Mouse (Mus musculus): ENCODE measurements around the gene Cldn11.
"Not testable (repeated sequence)": the region's sequence is repeated elsewhere in the genome, so short reads cannot be mapped to it uniquely, and the experiment has no call there.

Cldn11 gene

GRCm38 (mm10) chr3:31149706-31150105 is at the start of gene Cldn11:
Cldn11 (plus strand) TSS chr3:31149920.
- DNase-seq (ENCODE audit: low read depth, low spot score) = peak; percentile 80

- DNase-seq (ENCODE audit: low read depth, low spot score) = no peak
Measured at GRCm38 (mm10) chr3:31100026-31100425, 49.7 kb upstream of the Cldn11 start.

DNA sequence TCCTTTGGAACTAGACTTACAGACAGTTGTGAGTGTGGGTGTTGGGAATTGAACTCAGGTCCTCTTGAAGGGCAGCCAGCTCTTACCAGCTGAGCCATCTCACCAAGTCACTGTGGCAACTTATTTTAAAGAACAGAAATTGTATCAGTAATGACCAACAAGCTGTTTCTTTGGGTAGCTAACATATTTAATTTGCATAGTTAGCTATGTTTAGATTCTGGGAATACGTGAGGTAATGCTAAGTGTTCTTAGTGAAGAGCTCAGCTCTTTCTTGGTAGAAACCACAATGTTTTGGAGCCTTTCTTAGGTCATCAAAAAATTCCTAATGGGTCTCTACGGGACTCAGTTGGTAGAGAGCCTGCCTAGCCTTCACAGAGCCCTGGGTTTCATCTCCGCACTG is 48.9 kb upstream of the Cldn11 start:
- no peak for DNase-seq (ENCODE audit: low read depth, low spot score)

GRCm38 (mm10) chr3:31104936-31105335 is 44.8 kb upstream of the Cldn11 start:
- no peak for DNase-seq (ENCODE audit: low read depth, low spot score)

DNA sequence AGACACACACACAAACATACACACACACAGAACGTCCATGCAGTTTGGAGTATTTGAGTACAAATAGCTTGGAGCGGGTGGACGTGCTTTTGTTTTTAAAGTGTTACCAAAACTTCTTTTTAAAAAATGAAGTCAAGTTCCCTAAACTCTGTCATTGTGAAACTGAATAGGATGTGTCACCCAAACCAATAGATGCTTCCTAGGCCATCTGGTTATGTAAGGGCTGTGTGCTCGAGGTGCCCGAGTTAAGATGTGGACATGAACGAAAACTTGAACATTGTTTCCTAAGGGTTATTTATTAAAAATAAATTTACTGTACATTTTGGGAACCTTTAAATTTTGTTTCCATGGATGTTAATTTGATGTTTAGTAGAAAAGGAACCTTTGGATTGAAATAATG is 43.1 kb upstream of the Cldn11 start:
- no peak for DNase-seq (ENCODE audit: low read depth, low spot score)

GRCm38 (mm10) chr3:31107674-31108073 is 42.0 kb upstream of the Cldn11 start:
- no peak for DNase-seq (ENCODE audit: low read depth, low spot score)

DNA sequence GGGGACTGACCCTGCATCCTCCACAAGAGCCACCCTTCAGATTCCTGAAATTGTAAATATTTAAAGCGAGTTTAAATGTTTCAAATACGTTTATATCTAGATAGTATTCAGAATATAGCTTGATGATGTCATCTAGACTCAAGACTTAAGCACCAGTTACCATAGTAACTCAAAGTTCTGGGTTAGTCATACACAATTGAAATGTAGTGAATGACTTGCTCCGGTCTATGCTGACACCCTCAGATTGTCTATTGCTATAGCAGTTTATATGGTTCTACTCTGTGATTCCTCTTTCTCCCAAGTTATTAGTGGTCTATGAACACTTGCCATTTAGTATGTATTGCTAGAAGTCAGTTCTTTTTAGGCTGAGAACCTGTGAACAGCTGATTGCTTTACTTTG is 40.6 kb upstream of the Cldn11 start:
- no peak for DNase-seq (ENCODE audit: low read depth, low spot score)

DNA sequence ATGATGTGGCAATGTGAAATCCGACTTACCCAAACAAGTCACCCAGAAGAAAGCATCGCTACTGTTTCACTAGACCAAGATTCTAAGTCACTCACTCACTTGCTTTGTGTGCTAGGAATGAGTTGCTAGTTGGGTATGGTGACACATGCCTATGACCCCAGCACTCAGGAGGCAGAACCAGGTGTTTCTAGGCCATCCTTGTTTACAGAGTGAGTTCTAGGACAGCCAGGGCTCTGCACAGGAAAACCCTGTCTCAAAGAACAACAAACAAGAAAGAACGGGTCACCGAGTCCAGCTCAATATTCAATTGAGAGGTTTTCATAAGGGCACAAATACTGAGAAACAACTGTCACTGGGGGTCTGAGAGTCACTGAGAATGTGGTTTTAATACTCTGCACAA is 26.6 kb upstream of the Cldn11 start:
- DNase-seq (ENCODE audit: low read depth, low spot score) = no peak

DNA sequence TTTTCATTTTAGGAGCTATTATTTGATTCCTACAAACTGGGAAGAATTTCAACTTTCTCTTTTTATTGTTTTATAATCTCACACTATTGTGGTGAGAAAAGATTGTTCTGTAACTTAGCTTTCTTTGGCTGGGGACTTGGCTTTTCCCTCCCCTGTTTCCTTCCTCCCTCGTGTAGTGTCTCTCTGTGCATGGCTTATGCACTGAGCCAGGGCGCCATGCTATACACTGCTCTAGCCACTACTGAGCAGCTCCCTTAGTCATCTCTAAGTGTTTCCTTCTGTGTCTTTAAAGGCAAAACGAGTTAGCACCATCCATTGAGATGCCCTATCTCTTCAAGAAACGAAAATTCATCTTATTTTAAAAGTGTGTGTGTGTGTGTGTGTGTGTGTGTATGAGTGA is 23.4 kb upstream of the Cldn11 start:
- no peak for DNase-seq (ENCODE audit: low read depth, low spot score)

DNA sequence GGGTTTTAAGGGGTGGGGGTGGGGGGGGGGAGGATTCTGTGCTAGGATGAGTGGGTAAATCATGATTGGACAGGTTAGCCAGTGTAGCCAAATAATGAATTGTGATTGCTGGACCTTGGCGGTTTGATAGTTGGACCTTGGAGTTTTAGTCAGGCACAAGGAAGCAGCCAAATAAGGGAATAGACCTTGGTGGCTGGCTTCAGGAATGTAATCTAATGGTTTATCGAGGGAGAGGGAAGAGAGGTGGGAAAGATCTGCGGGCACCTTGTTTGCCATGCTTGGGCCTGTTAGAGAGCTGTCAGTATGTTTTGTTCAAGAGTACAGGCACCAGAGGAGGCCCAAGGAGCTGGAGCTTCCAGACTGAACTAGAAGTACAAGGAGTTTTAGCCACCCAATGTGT is 22.9 kb upstream of the Cldn11 start:
- DNase-seq (ENCODE audit: low read depth, low spot score) = no peak

- DNase-seq (ENCODE audit: low read depth, low spot score) = no peak
Measured at GRCm38 (mm10) chr3:31129766-31130165, 20.0 kb upstream of the Cldn11 start.

- no peak for DNase-seq (ENCODE audit: low read depth, low spot score)
Measured at GRCm38 (mm10) chr3:31133664-31134063, 16.1 kb upstream of the Cldn11 start.

GRCm38 (mm10) chr3:31134246-31134645 is 15.5 kb upstream of the Cldn11 start:
- no peak for DNase-seq (ENCODE audit: low read depth, low spot score)

GRCm38 (mm10) chr3:31134696-31135095 is 15.0 kb upstream of the Cldn11 start:
- peak; percentile 27 for DNase-seq (ENCODE audit: low read depth, low spot score)

GRCm38 (mm10) chr3:31136591-31136990 is 13.1 kb upstream of the Cldn11 start:
- not testable (repeated sequence) for DNase-seq (ENCODE audit: low read depth, low spot score)

- peak; percentile 82 for DNase-seq (ENCODE audit: low read depth, low spot score)
Measured at GRCm38 (mm10) chr3:31138454-31139424, 11.0 kb upstream of the Cldn11 start.

DNA sequence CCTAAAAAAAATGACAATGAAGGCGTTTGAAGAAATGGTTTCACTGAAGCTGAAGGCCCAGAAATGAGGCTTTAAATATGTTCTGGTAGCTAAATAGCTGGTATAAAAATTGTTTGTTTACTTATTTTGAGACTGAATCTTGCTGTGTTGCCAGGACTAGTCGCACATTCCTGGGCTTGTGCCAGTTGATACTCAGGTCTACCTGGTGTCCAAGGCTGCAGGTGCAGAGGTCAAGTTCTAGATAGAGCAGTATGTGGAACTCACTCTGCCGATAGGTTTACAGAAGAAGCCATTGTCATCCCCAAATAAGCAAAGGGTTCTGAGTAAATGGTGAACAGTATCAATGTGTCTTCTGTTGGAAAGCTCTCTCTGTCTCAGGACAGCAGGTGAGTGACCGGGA is 8.1 kb upstream of the Cldn11 start:
- no peak for DNase-seq (ENCODE audit: low read depth, low spot score)

- not testable (repeated sequence) for DNase-seq (ENCODE audit: low read depth, low spot score)
Measured at GRCm38 (mm10) chr3:31145222-31145621, 4.5 kb upstream of the Cldn11 start.

- peak; percentile 88 for DNase-seq (ENCODE audit: low read depth, low spot score)
Measured at GRCm38 (mm10) chr3:31145641-31146290, 4.0 kb upstream of the Cldn11 start.

DNA sequence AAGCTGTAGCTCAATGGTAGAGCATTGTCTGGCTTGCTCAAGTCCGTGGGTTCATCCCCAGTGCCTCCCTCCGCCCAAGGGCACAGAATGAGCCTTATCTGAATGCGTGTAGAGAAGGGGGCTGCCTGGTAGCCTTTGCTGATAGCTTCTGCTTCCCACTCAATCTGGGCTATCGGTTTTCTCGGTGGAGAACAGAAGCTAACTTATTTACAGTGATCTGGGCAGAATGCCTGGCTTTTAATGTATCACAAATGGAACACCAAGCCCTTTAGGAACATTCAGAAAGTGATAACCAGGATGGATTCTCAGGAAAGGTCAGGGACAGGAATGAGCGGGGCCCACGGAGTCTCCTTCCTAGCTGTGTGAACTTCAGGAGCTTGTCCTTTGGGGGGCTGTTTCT is 1.1 kb upstream of the Cldn11 start:
- no peak for DNase-seq (ENCODE audit: low read depth, low spot score)

GRCm38 (mm10) chr3:31152108-31152507 is 2.4 kb downstream of the Cldn11 start:
- no peak for DNase-seq (ENCODE audit: low read depth, low spot score)

DNA sequence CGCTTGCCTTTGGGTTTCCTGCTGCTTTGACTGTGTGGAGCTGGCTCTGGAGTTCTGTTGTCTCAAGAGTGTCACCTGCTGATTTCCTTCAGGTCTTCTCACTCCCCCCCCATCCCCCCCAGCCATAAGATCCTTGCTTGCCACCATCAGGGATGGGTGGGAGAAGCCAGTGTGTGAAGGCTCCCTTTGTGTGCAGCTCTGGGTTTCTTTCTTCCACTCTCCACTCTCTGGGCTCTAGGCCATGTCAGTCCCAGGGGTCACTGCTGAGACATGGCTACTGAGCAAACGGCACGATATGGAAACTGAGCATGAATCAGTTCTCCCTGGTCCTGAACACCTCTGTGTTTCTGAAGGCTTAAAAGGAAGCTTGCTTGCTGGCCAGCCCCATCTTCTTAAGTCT is 6.4 kb downstream of the Cldn11 start:
- DNase-seq (ENCODE audit: low read depth, low spot score) = no peak

DNA sequence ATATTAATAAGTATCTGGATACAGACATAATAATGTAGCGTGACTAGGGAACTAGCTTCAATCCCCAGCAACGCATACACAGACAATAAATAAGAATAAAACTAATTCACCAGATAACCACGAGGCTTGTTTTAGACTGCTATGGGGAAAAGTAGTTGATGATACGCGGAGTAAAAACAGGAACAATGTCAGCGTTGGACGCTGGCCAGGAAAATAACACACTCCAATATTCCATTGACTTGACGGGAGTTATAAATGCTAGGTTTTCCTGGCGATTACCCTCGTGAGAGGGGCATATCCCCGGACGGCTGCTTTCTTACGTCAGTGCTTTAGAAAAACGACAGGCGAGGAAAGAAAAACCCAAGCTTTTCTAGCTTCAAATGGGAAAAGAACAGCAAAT is 8.1 kb downstream of the Cldn11 start:
- DNase-seq (ENCODE audit: low read depth, low spot score) = no peak

Data from mesoderm, embryonic 11.5 days (tissue).